Mouse (Mus musculus) thymus, adult 18-20 months (tissue): ENCODE results near the gene Galnt15.

ENCODE experiments used
- DNase-seq, 2 experiments: peaks; one replicate each; pipeline ENCODE4 v3.0.0; 2022; ENCODE audit warnings: mixed read lengths in 2 of 2

The Galnt15 gene

DNA sequence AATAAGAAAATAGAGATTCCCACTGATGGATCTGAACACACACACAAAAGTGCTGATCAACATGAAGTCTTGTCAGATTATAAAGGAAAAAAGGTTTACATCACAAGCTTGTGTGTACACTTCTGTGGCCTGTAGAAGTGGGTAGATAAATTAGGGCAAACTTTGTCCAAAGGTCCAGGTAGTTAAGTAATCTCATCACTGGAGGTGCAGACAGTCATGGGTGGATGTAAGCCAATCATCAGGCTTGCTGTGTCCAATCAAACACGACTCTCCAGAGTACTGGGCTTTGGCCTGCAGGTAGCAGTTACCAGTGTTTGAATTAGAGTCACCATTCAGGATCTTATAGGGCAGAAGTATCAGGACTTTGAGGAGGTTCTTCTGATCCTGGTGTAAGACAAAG is 64.2 kb downstream of the Galnt15 start:
- DNase-seq: no peak

GRCm38 (mm10) chr14:32093500-32094117 is 64.8 kb downstream of the Galnt15 start:
- DNase-seq: no peak

DNA sequence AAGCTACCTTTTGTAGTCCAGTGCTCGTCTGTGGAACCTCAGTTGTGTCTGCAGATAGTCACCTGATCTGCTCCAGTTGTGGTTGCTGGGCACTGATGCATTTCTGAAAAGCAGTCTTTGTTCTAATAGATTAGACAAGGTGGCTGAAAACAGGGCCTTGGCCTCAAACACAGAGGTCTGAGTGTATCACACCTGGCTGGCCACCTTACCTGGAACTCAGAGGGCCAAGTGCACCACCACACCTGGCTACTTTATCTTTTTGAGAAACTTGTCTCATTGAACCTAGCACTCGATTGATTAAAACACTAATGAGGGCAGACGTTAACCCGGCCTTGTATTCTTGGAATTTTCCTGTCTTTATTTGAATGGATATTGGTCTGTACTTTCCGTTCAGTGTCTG is 66.9 kb downstream of the Galnt15 start:
- DNase-seq: no peak

GRCm38 (mm10) chr14:32096740-32097139 is 68.0 kb downstream of the Galnt15 start:
- DNase-seq: no peak

- no peak for DNase-seq
Observed at GRCm38 (mm10) chr14:32097691-32098090, 68.9 kb downstream of the Galnt15 start.

GRCm38 (mm10) chr14:32098951-32099350 is 70.2 kb downstream of the Galnt15 start:
- DNase-seq: no peak

- no peak for DNase-seq
Observed at GRCm38 (mm10) chr14:32103556-32103955, 74.8 kb downstream of the Galnt15 start.

- DNase-seq: no peak
Observed at GRCm38 (mm10) chr14:32105663-32106062, 76.9 kb downstream of the Galnt15 start.

DNA sequence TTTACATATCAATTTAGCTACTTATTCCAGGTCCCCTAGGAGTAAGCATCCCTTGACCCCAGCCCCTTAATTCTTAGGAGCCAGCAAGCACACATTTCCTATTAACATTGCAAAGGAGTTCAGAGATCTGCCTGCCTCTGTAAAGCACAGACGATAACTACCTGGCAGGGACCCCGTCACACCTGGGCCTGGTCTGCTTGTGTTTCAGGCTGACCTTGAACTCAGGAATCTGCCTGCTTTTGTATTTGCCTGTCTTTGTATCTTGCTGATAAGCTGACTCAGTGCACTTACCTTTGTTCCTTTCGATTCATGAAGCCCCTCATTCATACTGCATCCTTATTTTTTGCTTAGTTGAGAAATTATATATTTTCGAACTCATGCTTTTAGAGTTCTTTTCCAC is 78.1 kb downstream of the Galnt15 start:
- DNase-seq: no peak
